Mouse (Mus musculus) spleen, adult 2 months (tissue): ENCODE data around the gene Gm17660.

Experiments used
- CTCF ChIP-seq: fragments of 200-500 bp; IDR thresholded peaks from 2 replicates; pipeline ENCODE4 v1.5.1; 2011; ENCODE audit warnings: mild to moderate bottlenecking, inconsistent platforms; ENCODE audit not compliant: insufficient read depth, insufficient read length, insufficient replicate concordance; ENCODE audit errors: extremely low read depth
- POLR2A ChIP-seq: fragments of 200-500 bp; IDR thresholded peaks from 2 replicates; pipeline ENCODE4 v1.6.1; 2011; ENCODE audit warnings: low read depth, low read length, inconsistent platforms

- TF ChIP-seq POLR2A: no peak
- TF ChIP-seq CTCF: no peak
Observed at GRCm38 (mm10) chr5:104062773-104063551, 14.4 kb downstream of the Gm17660 start.
